Mouse (Mus musculus) adrenal gland (tissue): ENCODE results near the gene Aif1.

Experiments used
- intact Hi-C: fragments of 180-260 bp; cut with DNase I; formaldehyde crosslinking; loops from one replicate; pipeline ENCODE4 v1.15.1; 2025

Aif1 gene

DNA sequence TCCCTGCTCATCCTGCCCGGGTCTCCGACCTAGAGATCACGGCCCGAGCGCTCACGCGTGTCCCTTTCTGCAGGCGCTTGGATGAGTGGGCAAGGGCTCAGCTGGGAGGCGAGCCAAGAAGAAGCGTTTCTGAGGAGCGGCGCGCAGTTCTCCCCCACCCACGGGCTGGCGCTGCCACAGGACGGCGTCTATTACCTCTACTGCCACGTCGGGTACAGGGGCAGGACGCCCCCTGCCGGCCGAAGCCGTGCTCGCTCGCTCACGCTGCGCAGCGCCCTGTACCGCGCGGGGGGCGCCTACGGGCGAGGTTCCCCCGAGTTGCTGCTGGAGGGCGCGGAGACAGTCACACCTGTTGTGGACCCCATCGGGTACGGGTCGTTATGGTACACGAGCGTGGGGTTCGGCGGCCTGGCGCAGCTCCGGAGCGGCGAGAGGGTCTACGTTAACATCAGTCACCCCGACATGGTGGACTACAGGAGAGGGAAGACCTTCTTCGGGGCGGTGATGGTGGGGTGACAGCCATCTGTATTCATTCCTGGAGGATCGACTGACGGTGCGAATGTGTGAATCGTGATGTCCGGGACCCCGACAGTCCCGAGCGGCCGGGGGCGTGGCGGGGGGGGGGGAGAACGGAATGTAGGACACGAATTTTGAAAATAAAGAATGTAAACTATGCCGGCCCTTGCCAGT lies 19.9 kb upstream of the Aif1 start:
- intact Hi-C loops: loop anchor here (5.0 kb wide), 1 partner anchor 37 kb away; the partner anchor contains the start of gene Atp6v1g2

DNA sequence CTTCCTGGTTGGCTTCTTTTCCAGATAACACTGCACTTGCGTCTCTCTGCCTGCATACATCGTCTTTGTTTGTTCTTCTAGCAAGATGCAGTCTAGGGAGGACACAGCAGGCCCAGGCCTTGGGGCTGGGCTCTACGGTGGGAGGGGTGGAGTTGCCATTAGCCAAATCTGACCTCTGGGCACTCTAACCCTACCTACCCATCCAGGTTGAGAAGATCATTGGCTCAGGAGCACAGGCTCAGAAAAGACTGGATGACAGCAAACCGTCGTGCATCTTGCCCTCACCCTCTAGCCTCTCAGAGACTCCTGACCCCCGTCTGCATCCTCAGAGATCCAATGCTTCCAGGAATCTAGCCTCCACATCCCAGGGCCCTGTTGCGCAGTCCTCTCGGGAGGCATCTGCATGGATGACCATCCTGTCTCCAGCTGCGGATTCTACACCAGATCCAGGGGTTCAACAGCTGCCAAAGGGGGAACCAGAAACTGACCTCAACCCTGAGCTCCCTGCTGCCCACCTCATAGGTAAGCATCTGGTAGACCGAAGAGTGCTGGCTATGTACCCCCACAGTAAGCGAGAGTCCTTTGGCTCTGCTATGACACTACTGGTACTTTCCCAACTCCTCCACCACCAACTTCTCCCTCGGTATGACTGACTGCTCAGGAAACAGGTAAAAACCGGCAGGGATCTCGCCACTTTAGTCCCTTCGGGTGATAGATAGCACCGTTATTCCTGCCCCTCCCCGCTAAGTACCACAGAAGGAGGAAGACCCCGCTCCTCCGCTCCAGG lies 19.2 kb upstream of the Aif1 start:
- intact Hi-C loops: loop anchor here (5.0 kb wide), 1 partner anchor 37 kb away; the partner anchor contains the start of gene Atp6v1g2

DNA sequence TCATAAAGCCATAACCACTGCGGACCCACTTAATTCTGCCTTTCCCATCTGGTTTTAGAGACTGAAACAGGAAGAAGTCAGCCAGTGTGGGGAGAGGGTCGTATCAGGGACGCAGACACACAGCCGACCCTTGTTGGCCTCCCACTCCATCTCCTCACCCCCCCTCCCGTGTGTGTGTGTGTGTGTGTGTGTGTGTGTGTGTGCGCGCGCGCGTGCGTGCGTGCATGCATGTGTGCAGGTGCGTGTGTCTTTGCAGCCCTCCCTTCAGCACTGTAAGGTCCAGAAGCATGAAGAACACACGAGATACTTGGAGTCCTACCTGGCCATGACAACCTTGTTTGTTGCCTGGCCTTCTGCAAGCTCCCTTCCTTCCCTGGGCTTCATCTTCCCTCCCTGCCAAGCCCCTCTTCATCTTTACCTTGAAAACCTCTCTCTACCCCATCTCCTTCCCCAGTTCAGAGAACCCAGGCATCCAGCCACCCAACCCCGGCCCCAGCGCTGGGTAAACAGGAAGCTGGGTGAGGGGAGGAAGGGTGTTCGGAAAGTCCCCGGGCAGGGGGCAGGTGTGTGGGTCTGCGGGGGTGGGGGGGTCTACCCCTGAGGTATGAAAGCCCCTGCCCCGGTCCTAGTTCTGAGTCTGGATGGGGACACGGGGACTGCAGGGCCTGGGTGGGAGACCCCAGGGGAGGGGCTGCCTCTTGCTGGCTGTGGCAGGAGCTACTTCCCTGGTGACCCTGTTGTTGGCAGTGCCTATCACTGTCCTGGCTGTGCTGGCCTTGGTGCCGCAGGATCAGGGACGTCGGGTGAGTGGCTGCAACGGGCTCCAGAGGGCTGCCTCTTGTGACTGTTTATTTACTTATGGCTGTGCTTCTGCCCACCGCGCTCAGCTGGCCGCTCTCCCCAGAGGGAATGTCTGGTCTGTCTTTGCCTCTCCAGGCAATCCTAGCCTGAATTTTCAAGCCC lies 18.3 kb upstream of the Aif1 start, which contains the start of gene Ltb:
Ltb (plus strand) TSS at position 559 of the 963 bp plus-strand sequence.
- intact Hi-C loops: no loop called here

GRCm38 (mm10) chr17:35192924-35193323 lies 17.1 kb upstream of the Aif1 start:
- intact Hi-C loops: no loop called here

GRCm38 (mm10) chr17:35191723-35192122 lies 15.9 kb upstream of the Aif1 start:
- intact Hi-C loops: no loop called here

DNA sequence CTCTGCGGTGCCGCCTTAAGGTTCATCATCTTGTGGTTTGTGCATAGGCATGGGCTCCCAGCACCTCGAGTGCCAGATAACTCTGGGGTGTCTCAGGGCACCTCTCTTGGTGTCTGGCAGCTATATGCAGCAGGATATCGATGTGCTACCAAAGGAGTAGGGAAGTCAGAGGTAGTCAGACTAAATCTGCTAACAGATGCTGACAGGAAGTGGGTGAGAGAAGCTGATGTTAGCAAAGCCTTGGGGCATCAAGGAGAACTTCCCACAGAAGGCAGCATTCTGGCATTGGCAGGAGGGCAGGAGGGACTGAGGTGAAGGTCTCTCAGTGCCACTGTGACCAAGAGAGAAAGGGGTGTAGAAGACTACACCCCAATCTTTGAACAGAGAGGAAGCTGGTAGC lies 14.2 kb upstream of the Aif1 start:
- intact Hi-C loops: no loop called here

- intact Hi-C loops: no loop called here
Observed at GRCm38 (mm10) chr17:35189186-35189585, 13.3 kb upstream of the Aif1 start.

DNA sequence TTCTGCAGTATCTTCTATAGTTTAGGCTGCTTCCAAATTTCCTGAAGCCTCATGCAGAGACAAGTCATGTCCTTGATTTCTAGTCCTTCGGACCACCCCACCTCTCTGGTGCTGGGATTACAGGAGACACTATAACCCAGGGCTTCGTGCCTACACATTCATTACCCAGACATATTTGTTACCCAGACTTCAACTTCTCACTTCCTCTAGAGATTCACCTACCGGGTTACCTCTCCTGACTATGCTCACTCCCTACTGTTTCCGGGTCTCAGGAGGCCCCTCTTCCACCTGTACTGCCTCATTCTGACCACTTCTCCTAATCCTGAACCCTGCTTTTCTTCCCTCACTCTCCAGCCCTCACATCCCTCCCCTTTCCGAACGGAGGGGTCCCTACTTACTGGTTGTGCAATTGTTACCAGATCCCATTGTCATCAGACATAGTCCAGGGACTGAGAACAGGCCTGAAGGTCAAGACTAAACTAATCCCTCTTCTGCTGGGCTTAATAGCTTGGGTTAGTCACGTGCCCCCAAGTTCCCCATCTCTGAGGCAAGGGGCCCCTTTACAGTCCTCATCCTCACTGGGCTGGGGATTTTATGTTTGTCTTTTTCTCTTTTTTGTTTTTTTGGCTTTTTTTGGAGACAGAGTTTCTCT lies 12.2 kb upstream of the Aif1 start, which contains the start of gene Lst1:
Lst1 (minus strand) TSS at position 481 of the 652 bp plus-strand sequence.
- intact Hi-C loops: no loop called here

DNA sequence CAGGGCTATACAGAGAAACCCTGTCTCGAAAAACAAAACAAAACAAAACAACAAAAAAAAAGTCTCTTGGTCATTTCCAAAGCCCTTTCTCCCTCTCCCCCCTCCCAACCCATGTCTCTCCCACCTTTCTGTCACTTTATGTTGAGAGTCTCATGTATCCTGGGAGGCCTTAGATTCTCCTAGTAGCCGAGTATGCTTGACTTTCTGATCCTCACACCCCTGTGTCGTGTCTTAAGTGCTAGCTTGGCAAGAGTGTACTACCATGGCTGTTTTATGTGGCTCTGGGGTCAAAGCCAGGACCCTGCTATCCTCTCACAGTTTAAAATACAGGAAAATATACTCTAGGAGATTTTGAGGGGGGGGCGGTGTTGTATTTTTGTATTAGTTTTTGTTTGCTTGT lies 11.5 kb upstream of the Aif1 start:
- intact Hi-C loops: no loop called here

GRCm38 (mm10) chr17:35186681-35187080 lies 10.8 kb upstream of the Aif1 start:
- intact Hi-C loops: no loop called here

DNA sequence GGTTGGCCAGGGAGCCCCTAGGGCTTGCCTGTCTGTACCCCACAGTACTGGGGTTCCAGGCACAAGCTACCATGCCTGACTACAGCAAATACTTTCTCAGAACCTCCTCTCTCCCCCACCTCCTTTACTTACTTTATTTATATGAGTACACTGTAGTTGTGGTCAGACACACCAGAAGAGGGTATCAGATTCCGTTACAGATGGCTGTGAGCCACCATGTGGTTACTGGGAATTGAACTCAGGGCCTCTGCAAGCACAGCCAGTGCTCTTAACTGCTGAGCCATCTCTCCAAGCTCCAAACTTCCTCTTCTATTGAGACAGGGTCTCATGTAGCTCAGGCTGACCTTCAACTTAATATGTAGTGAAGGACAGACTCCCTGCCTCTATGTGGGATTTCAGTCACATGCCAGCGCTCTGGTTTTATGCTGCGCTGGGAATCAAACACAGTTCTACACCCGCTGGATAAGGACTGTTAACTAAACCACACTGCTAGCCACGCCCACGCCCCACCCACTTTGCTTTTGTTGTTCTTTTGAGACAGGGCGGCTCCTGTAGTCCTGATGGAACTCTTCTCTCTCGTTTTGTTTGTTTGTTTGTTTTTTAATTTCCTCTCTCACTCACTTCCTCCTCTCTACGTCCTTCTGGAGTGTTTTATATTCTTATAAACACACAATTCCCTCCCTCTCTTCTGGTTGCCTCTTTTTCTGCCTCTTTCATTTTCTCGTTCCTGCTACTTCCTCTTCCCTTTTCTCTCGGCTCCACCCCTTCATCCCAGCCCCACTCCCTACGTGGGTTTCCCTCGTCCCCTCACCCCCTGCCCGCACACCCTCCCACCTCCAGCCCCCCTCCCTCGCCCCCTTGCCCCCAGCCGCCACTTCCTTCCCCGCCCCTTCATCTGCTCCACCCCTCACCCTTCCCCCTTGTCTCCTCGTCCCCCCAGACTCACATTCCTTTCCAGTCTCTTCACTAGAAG lies 10.1 kb upstream of the Aif1 start:
- intact Hi-C loops: no loop called here

DNA sequence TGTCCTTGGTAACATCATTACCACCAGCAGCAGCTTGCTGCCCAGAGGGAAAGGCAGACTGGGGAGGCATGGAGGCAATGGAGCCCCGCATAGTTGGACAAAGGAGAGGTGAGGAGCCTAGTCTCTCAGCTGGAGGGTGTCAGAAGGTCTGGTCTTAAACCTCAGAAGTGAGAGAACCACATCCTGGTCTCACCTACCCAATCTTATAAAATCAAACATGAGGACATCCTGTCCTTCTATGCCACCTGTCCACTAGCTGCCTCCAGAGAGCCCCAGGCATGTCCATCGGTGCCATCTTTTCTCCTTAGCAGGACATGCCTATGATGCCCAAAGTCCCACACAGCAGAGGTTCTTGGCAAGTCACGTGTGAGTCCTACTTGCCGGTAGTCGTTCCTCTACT lies 4.2 kb upstream of the Aif1 start:
- intact Hi-C loops: no loop called here

DNA sequence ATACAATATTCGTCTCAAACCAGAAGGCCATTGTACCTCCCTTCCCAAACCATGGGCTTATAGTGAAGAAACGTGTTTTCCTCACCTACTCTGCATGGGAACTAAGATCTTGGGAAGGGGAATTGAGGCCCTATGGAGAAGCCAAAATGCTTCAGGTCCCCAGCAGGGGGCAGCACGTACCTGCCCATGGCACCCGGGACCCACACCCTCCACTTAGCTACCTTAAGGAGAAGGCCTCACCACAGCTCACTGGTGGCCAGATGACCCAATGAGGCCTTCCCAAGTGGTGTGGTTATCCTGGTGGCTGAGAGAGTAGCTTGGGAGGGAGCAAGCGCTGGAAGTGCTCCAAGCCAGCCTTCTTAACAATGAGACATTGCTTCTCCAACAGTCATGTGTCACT lies 2.7 kb upstream of the Aif1 start:
- intact Hi-C loops: loop anchor here (1.0 kb wide), 1 partner anchor 54 kb away; no protein-coding TSS in a partner anchor

DNA sequence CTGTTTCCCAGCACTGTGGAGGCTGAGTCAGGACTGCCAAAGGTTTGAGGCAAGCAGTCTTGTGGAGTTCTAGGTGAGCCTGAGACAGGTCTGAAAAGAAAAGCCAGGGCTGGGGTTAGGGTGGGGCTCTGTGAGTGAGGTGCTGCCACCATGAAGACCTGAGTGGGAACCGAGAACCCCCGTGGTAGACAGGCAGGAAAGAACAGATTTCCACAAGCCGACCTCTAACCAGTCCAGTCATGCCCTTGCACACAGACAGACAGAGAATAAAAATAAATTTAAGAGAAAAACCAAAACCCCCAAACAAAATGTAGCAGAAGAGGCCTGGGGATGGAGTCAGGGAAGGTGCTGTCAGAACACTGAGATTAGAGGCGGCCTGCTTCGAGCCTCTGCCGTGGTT lies 486 bp downstream of the Aif1 start:
- intact Hi-C loops: no loop called here

DNA sequence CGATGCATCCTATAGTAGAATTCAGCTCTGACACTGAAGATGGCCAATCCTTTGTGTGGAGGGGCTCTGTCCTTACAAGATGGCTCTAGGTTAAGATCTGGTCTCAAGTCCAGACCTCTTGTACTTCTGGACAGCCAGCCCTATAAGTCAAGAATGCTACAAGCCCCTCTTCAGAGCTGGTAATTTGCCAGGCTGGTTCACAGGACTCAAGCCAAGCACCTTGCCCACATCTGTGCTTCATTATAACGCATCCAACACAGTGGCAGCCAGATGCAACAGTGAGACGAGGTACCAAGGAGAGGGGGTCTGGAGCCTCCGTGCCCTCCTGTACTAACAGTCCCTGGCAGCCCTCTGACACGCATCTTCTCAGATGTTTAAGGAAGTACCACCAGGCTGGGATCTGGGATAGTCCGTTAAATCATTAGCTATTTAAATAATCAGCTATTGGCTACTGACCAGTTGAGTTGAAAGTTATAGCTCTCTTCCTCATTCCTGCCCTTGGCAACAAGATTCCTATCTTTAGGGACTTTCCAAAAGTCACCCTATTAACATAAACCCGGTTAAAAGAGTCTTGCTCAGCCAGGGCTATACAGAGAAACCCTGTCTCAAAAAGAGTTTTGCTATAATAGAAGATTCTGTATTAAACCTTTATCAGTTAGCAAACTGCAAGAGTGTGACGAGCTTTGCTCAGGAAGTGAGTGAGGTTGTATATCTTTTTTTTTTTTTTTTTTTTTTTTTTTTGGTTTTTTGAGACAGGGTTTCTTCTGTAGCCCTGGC lies 1.5 kb downstream of the Aif1 start:
- intact Hi-C loops: no loop called here

DNA sequence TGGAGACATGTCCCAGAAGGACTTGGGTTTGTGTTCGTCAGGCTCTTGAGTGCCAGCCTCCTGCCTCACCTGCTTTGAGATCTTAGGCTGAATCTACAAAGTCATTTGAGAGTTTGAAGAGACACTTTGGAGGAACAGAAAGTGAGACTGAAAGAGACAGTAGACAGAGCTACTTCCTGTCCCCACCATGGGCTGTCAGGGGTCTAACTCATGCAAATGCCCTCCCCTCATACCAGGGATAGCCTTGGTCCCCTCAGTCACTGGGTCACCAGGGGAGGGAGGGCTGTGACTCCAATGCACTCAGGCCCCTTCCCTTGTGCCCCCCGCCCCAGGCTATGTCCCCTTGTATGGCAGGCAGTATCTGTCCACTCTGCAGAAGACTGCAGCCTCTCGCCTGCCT lies 2.5 kb downstream of the Aif1 start:
- intact Hi-C loops: no loop called here

GRCm38 (mm10) chr17:35172445-35173234 lies 3.2 kb downstream of the Aif1 start:
- intact Hi-C loops: no loop called here
